Mouse (Mus musculus) heart, adult 2 months (tissue): Measurements from ENCODE around the gene Mtch2. TPM values are rescaled to one million over a fixed set of nuclear protein-coding genes. Genes with fewer than 3 reads are reported as not detected.

Source experiments
- DNase-seq, 2 experiments: peaks; one replicate each; pipeline ENCODE4 v3.0.0; 2021
- H3K27ac ChIP-seq: fragments of 200-600 bp; 2 replicates; pipeline ENCODE4 v1.8.1; 2022
- H3K27me3 ChIP-seq: fragments of 200-500 bp; 2 replicates; pipeline ENCODE4 v1.6.1; 2012; ENCODE audit warnings: mild to moderate bottlenecking, low read length, inconsistent platforms, mixed read lengths; ENCODE audit not compliant: control insufficient read depth, insufficient read depth
- H3K36me3 ChIP-seq: fragments of 200-500 bp; 2 replicates; pipeline ENCODE4 v1.6.1; 2012; ENCODE audit warnings: low read length, inconsistent platforms; ENCODE audit not compliant: control insufficient read depth, insufficient read depth
- H3K4me1 ChIP-seq: fragments of 200-500 bp; 2 replicates; pipeline ENCODE4 v1.6.1; 2011; ENCODE audit warnings: low read length; ENCODE audit not compliant: control insufficient read depth, insufficient read depth
- H3K4me3 ChIP-seq: fragments of 200-600 bp; 2 replicates; pipeline ENCODE4 v1.8.1; 2022
- H3K79me2 ChIP-seq: fragments of 200-500 bp; replicated peaks from 2 replicates; pipeline ENCODE4 v1.6.1; 2012; ENCODE audit warnings: mild to moderate bottlenecking, inconsistent platforms, low read length, moderate library complexity, mixed read lengths; ENCODE audit not compliant: control insufficient read depth, insufficient read depth
- H3K9ac ChIP-seq: fragments of 200-500 bp; 2 replicates; pipeline ENCODE4 v1.6.1; 2012; ENCODE audit warnings: low read depth, mild to moderate bottlenecking, control low read depth, inconsistent platforms, low read length, mixed read lengths
- CTCF ChIP-seq: fragments of 200-600 bp; IDR thresholded peaks from 2 replicates; pipeline ENCODE4 v1.8.1; 2022; ENCODE audit warnings: antibody characterized with exemption, mild to moderate bottlenecking, moderate library complexity
- EP300 ChIP-seq: fragments of 200-500 bp; IDR thresholded peaks from 2 replicates; pipeline ENCODE4 v1.6.1; 2011; ENCODE audit warnings: low read depth, low read length, control low read depth; ENCODE audit not compliant: insufficient read depth
- POLR2A ChIP-seq: fragments of 200-500 bp; IDR thresholded peaks from 2 replicates; pipeline ENCODE4 v1.6.1; 2011; ENCODE audit warnings: mild to moderate bottlenecking, low read depth, low read length, control low read depth; ENCODE audit not compliant: insufficient read depth
- WGBS: fragments of 180-500 bp; shearing (Covaris S2); methylation state at CpG from one replicate; pipeline ENCODE4 v1.1.7; 2018; 5-methylcytosine and 5-hydroxymethylcytosine counted together
- intact Hi-C: fragments of 180-260 bp; cut with DNase I; formaldehyde crosslinking; loops from one replicate; pipeline ENCODE4 v1.15.1; 2025
- polyA plus RNA-seq: library from polyadenylated mRNA; depleted of rRNA; stranded (reverse); fragments of >200 nt; gene quantifications from 2 replicates; pipeline ENCODE4 v1.2.3, GENCODE M21; 2012
- total RNA-seq, 2 experiments: library from RNA; stranded (reverse); gene quantifications; 2 replicates each; pipeline ENCODE4 v1.2.3; 2021

The Mtch2 gene
- total and polyA plus RNA-seq, 3 experiments, result 137 to 197 (median 171) TPM

GRCm38 (mm10) chr2:90904076-90904855, 57.3 kb downstream of the Mtch2 start, which contains the start of the genes Kbtbd4 and Ndufs3:
Gene Kbtbd4, plus strand, starts transcription at chr2:90904740.
Gene Ndufs3, minus strand, starts transcription at chr2:90904827.
- Histone ChIP-seq H3K9ac (peak within 1 kb of the TSS; percentile 86), H3K79me2 (no peaks in the 10 kb centered on the region), H3K4me3 (peak within 1 kb of the TSS; percentile 75), H3K27me3 (no peaks in the 10 kb centered on the region), H3K27ac (peak within 1 kb of the TSS; percentile 96), H3K4me1 (peaks cover 9% of the 10 kb centered on the region), H3K36me3 (0 out of 2 replicates have a peak, but pooled peaks cover 2% of the 10 kb centered on the region)
- under 1% methylated on average over 43 of the region's 43 CpGs for WGBS
- peak; percentile 88 to 89 for DNase-seq
- intact Hi-C loops, result loop anchor here (5.0 kb wide), 3 partner anchors 37 to 298 kb away; partner anchors contain the start of genes Acp2, Mtch2 and Nr1h3
- TF ChIP-seq POLR2A, result peak; percentile 94
- TF ChIP-seq CTCF, result no peak
- peak; percentile 42; the same call in 1 of the 2 replicates for TF ChIP-seq EP300

GRCm38 (mm10) chr2:90904856-90905224, 57.9 kb downstream of the Mtch2 start:
- DNase-seq, result no peak
- peak overlapping the region; percentile 75 for H3K4me3 ChIP-seq
- no peaks in the 10 kb centered on the region for H3K79me2 ChIP-seq
- peaks cover 9% of the 10 kb centered on the region for H3K4me1 ChIP-seq
- H3K9ac ChIP-seq, result peak overlapping the region; percentile 79
- WGBS, result under 1% methylated on average over 21 of the region's 21 CpGs
- no peaks in the 10 kb centered on the region for H3K27me3 ChIP-seq
- TF ChIP-seq POLR2A (no peak), CTCF (no peak), EP300 (no peak)
- intact Hi-C loops, result loop anchor here (1.0 to 5.0 kb wide), 4 partner anchors 12 to 297 kb away; partner anchors contain the start of genes Acp2, Mtch2 and Nr1h3
- H3K27ac ChIP-seq, result peak overlapping the region; percentile 96
- H3K36me3 ChIP-seq, result 0 out of 2 replicates have a peak, but pooled peaks cover 2% of the 10 kb centered on the region

- H3K79me2 ChIP-seq, result no peaks in the 10 kb centered on the region
- TF ChIP-seq CTCF, result no peak
- no peak for TF ChIP-seq POLR2A
- TF ChIP-seq EP300, result no peak
- WGBS, result 94% methylated on average over 2 of the region's 2 CpGs
- H3K4me1 ChIP-seq, result peaks cover 9% of the 10 kb centered on the region
- no peak overlapping the region for H3K27ac ChIP-seq
- intact Hi-C loops, result no loop called here
- no peak for DNase-seq
- peaks cover 13% of the 10 kb centered on the region for H3K36me3 ChIP-seq
- no peak overlapping the region for H3K9ac ChIP-seq
- H3K27me3 ChIP-seq, result no peaks in the 10 kb centered on the region
- H3K4me3 ChIP-seq, result no peak overlapping the region
Observed at GRCm38 (mm10) chr2:90906721-90907120, 59.8 kb downstream of the Mtch2 start.

GRCm38 (mm10) chr2:90910861-90911260, 63.9 kb downstream of the Mtch2 start:
- no peaks in the 10 kb centered on the region for H3K27me3 ChIP-seq
- 22% methylated on average over 1 of the region's 1 CpGs for WGBS
- intact Hi-C loops, result no loop called here
- no peak overlapping the region for H3K9ac ChIP-seq
- no peaks in the 10 kb centered on the region for H3K79me2 ChIP-seq
- peaks cover 8% of the 10 kb centered on the region for H3K4me1 ChIP-seq
- H3K27ac ChIP-seq, result peak overlapping the region; percentile 6; the same call in 1 of the 2 replicates
- no peak for TF ChIP-seq CTCF
- TF ChIP-seq POLR2A, result no peak
- TF ChIP-seq EP300, result no peak
- no peak for DNase-seq
- no peak overlapping the region for H3K4me3 ChIP-seq
- H3K36me3 ChIP-seq, result peaks cover 22% of the 10 kb centered on the region

GRCm38 (mm10) chr2:90911668-90912067, 64.7 kb downstream of the Mtch2 start:
- TF ChIP-seq POLR2A (no peak), EP300 (no peak), CTCF (no peak)
- WGBS, result 58% methylated on average over 1 of the region's 1 CpGs

DNA sequence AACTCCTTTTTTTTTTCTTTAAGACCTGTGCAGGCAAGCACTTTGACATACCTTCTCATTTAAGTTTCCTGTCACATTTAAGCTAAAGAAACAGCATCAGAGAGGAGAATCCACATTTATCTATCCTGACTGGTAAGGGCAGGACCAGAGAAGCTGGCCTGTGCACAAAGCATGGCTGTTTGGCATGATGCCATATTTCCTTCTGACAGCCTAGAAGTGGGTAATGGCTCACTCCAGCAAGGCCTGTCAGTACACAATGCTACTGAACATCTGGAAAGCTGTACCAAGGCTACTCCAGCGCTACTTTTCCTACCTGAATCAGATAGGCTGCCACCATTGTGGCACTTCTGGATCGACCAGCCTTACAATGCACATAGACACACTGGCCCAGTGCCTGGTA, 66.7 kb downstream of the Mtch2 start:
- Histone ChIP-seq H3K27ac (no peak overlapping the region), H3K36me3 (peaks cover 22% of the 10 kb centered on the region), H3K79me2 (no peaks in the 10 kb centered on the region; the same call in 1 of the 2 replicates), H3K4me3 (no peak overlapping the region), H3K9ac (no peak overlapping the region), H3K27me3 (no peaks in the 10 kb centered on the region), H3K4me1 (peaks cover 8% of the 10 kb centered on the region)
- DNase-seq, result peak in 1 of 2 experiments; percentile 18
- intact Hi-C loops, result no loop called here
- WGBS, result 22% methylated on average over 2 of the region's 2 CpGs
- no peak for TF ChIP-seq EP300
- TF ChIP-seq CTCF, result no peak
- no peak for TF ChIP-seq POLR2A

More at GRCm38 (mm10) chr2:90911668-90912067, 64.7 kb downstream of the Mtch2 start:
- Histone ChIP-seq H3K9ac (no peak overlapping the region), H3K4me1 (peaks cover 7% of the 10 kb centered on the region), H3K27ac (no peak overlapping the region; the same call in 1 of the 2 replicates), H3K79me2 (no peaks in the 10 kb centered on the region), H3K27me3 (no peaks in the 10 kb centered on the region), H3K36me3 (peaks cover 22% of the 10 kb centered on the region), H3K4me3 (no peak overlapping the region)
- no peak for DNase-seq
- intact Hi-C loops, result no loop called here
